Mouse (Mus musculus) Patski (cell line): ENCODE data around the gene Gm17535. TPM values are rescaled to one million over a fixed set of nuclear protein-coding genes. Genes with fewer than 3 reads are reported as not detected.
"Not testable (repeated sequence)": the region's sequence is repeated elsewhere in the genome, so short reads cannot be mapped to it uniquely, and the experiment has no call there.

ENCODE experiments used
- ATAC-seq: fragments of 100-300 bp; one replicate; pipeline ENCODE4 v1.8.0; 2021
- CTCF ChIA-PET: fragments of 350-600 bp; sonication (Branson Sonifier 250); formaldehyde crosslinking; loops from one replicate; lab custom pipeline; 2022; ENCODE audit warnings: inconsistent platforms; lab: Charles Lee
- POLR2A ChIA-PET: fragments of 350-600 bp; sonication (Branson Sonifier 250); formaldehyde crosslinking; loops from one replicate; lab custom pipeline; 2022; ENCODE audit warnings: antibody characterized with exemption, inconsistent platforms; lab: Charles Lee
- DNase-seq: peaks from one replicate; pipeline ENCODE4 v3.0.0-alpha.2; 2011; ENCODE audit warnings: low read depth, low spot score
- H3K27me3 ChIP-seq: fragments of 371-371 bp; one replicate; pipeline ENCODE4 v1.5.1; 2021
- in situ Hi-C: fragments of 300-500 bp; cut with MboI; formaldehyde crosslinking; loops from 3 replicates; pipeline ENCODE4 v1.11.1; 2018; ENCODE audit warnings: low pct_unique_long_range_greater_than_20kb, mixed read lengths
- polyA plus RNA-seq: library from polyadenylated mRNA; unstranded; gene quantifications from one replicate; pipeline ENCODE4 v1.2.3, GENCODE M21; 2021

The Gm17535 gene
- polyA plus RNA-seq: not detected

- POLR2A ChIA-PET, ATAC-seq, DNase-seq, in situ Hi-C loops, H3K27me3 ChIP-seq, CTCF ChIA-PET: not testable (repeated sequence)
These were observed at the start of gene Gm17535 for GRCm38 (mm10) chr9:3034299-3034698. Gm17535 (plus strand) TSS chr9:3034599.

- POLR2A ChIA-PET, in situ Hi-C loops, DNase-seq, ATAC-seq, H3K27me3 ChIP-seq, CTCF ChIA-PET: not testable (repeated sequence)
These were observed 33.9 kb upstream of the Gm17535 start, which contains the start of gene Gm10722 for GRCm38 (mm10) chr9:3000445-3000972. Gm10722 (plus strand) TSS chr9:3000922.

- CTCF ChIA-PET, H3K27me3 ChIP-seq, POLR2A ChIA-PET, DNase-seq, ATAC-seq, in situ Hi-C loops: not testable (repeated sequence)
These were observed 33.4 kb upstream of the Gm17535 start for GRCm38 (mm10) chr9:3001006-3001405.

- DNase-seq, POLR2A ChIA-PET, CTCF ChIA-PET, H3K27me3 ChIP-seq, in situ Hi-C loops: not testable (repeated sequence)
- ATAC-seq: peak; percentile 60
These were observed 32.3 kb upstream of the Gm17535 start for GRCm38 (mm10) chr9:3001948-3002659.

- POLR2A ChIA-PET, CTCF ChIA-PET, H3K27me3 ChIP-seq, DNase-seq, ATAC-seq, in situ Hi-C loops: not testable (repeated sequence)
These were observed 31.5 kb upstream of the Gm17535 start, which contains the start of gene Gm11168 for GRCm38 (mm10) chr9:3002794-3003396. Gm11168 (plus strand) TSS chr9:3003346.

GRCm38 (mm10) chr9:3006179-3006578 lies 28.2 kb upstream of the Gm17535 start:
- DNase-seq, ATAC-seq, in situ Hi-C loops, POLR2A ChIA-PET, H3K27me3 ChIP-seq, CTCF ChIA-PET: not testable (repeated sequence)

- in situ Hi-C loops, POLR2A ChIA-PET: not testable (repeated sequence)
These were observed 27.8 kb upstream of the Gm17535 start for GRCm38 (mm10) chr9:3006636-3007035.

GRCm38 (mm10) chr9:3007272-3007671 lies 27.1 kb upstream of the Gm17535 start:
- DNase-seq, POLR2A ChIA-PET, H3K27me3 ChIP-seq, CTCF ChIA-PET, in situ Hi-C loops: not testable (repeated sequence)
- ATAC-seq: peak; percentile 29

More at GRCm38 (mm10) chr9:3006636-3007035, 27.8 kb upstream of the Gm17535 start:
- H3K27me3 ChIP-seq, DNase-seq, CTCF ChIA-PET: not testable (repeated sequence)
- peak; percentile 24 for ATAC-seq

GRCm38 (mm10) chr9:3009331-3009730 lies 25.1 kb upstream of the Gm17535 start:
- peak; percentile 23 for ATAC-seq
- H3K27me3 ChIP-seq, POLR2A ChIA-PET, DNase-seq, CTCF ChIA-PET, in situ Hi-C loops: not testable (repeated sequence)

- POLR2A ChIA-PET, in situ Hi-C loops, H3K27me3 ChIP-seq, CTCF ChIA-PET, ATAC-seq, DNase-seq: not testable (repeated sequence)
These were observed 22.3 kb upstream of the Gm17535 start for GRCm38 (mm10) chr9:3012054-3012621.

GRCm38 (mm10) chr9:3012733-3013279 lies 21.6 kb upstream of the Gm17535 start, which contains the start of gene Gm10721:
Gm10721 (plus strand) TSS chr9:3013140.
- POLR2A ChIA-PET, CTCF ChIA-PET, in situ Hi-C loops, H3K27me3 ChIP-seq, DNase-seq: not testable (repeated sequence)
- ATAC-seq: peak; percentile 41

GRCm38 (mm10) chr9:3015354-3015753 lies 19.0 kb upstream of the Gm17535 start, which contains the start of gene Gm10720:
Gm10720 (plus strand) TSS chr9:3015654.
- ATAC-seq, in situ Hi-C loops, H3K27me3 ChIP-seq, POLR2A ChIA-PET, CTCF ChIA-PET, DNase-seq: not testable (repeated sequence)

GRCm38 (mm10) chr9:3015896-3016295 lies 18.5 kb upstream of the Gm17535 start:
- POLR2A ChIA-PET, in situ Hi-C loops, CTCF ChIA-PET, DNase-seq, H3K27me3 ChIP-seq, ATAC-seq: not testable (repeated sequence)

- POLR2A ChIA-PET, in situ Hi-C loops, DNase-seq, ATAC-seq, H3K27me3 ChIP-seq, CTCF ChIA-PET: not testable (repeated sequence)
These were observed 17.3 kb upstream of the Gm17535 start, which contains the start of gene Gm10719 for GRCm38 (mm10) chr9:3017108-3017507. Gm10719 (plus strand) TSS chr9:3017408.
